Mouse (Mus musculus) liver, embryonic 15.5 days (tissue): ENCODE measurements around the gene Exosc9. TPM values are rescaled to one million over a fixed set of nuclear protein-coding genes. Genes with fewer than 3 reads are reported as not detected.
"Not testable (repeated sequence)": the region's sequence is repeated elsewhere in the genome, so short reads cannot be mapped to it uniquely, and the experiment has no call there.

Source experiments
- ATAC-seq: fragments of 200-750 bp; cut with Nextera tagmentation; 2 replicates; pipeline ENCODE4 v1.8.0; 2017; ENCODE audit warnings: moderate number of reproducible peaks, mild to moderate bottlenecking, moderate library complexity; ENCODE audit not compliant: insufficient read depth
- H3K27ac ChIP-seq: fragments of 300-500 bp; sonication (generic); replicated peaks from 2 replicates; pipeline ENCODE4 v1.5.1; 2015; ENCODE audit warnings: mild to moderate bottlenecking, inconsistent platforms
- H3K27me3 ChIP-seq: fragments of 300-500 bp; sonication (generic); 2 replicates; pipeline ENCODE4 v1.6.1; 2015; ENCODE audit warnings: mild to moderate bottlenecking, inconsistent platforms
- H3K36me3 ChIP-seq: fragments of 300-500 bp; sonication (generic); replicated peaks from 2 replicates; pipeline ENCODE4 v1.6.1; 2015; ENCODE audit warnings: moderate library complexity, mild to moderate bottlenecking, inconsistent platforms
- H3K4me1 ChIP-seq: fragments of 300-500 bp; sonication (generic); replicated peaks from 2 replicates; pipeline ENCODE4 v1.6.1; 2015; ENCODE audit warnings: inconsistent platforms
- H3K4me2 ChIP-seq: fragments of 300-500 bp; sonication (generic); 2 replicates; pipeline ENCODE4 v1.6.1; 2015; ENCODE audit warnings: moderate library complexity, mild to moderate bottlenecking, inconsistent platforms
- H3K4me3 ChIP-seq: fragments of 300-500 bp; sonication (generic); replicated peaks from 2 replicates; pipeline ENCODE4 v1.5.1; 2015; ENCODE audit warnings: mild to moderate bottlenecking, inconsistent platforms
- H3K9ac ChIP-seq: fragments of 300-500 bp; sonication (generic); 2 replicates; pipeline ENCODE4 v1.6.1; 2015; ENCODE audit warnings: moderate library complexity, mild to moderate bottlenecking, inconsistent platforms
- H3K9me3 ChIP-seq: fragments of 300-500 bp; sonication (generic); replicated peaks from 2 replicates; pipeline ENCODE4 v1.6.1; 2016; ENCODE audit warnings: inconsistent platforms
- WGBS: fragments of 180-500 bp; shearing (Covaris S2); methylation state at CpG from one replicate; pipeline ENCODE4 v1.1.7; 2015; ENCODE audit warnings: mixed read lengths; ENCODE audit not compliant: insufficient replicate concordance; 5-methylcytosine and 5-hydroxymethylcytosine counted together
- polyA plus RNA-seq: library from polyadenylated mRNA; unstranded; fragments of >200 nt; fragmentation: Nextera tagmentation; extraction: Ambion mirVana; gene quantifications from 2 replicates; pipeline ENCODE4 v1.2.1, GENCODE M21; 2015

Gene Exosc9
- polyA plus RNA-seq, 1 experiment from 2014 or later = 38.1 TPM

- H3K27me3 ChIP-seq = no peaks in the 10 kb centered on the region
- no peaks in the 10 kb centered on the region for H3K9me3 ChIP-seq
- no peak for ATAC-seq
- no peak overlapping the region for H3K4me2 ChIP-seq
- H3K4me1 ChIP-seq = peaks cover 23% of the 10 kb centered on the region
- H3K36me3 ChIP-seq = peaks cover 76% of the 10 kb centered on the region
- no peak overlapping the region for H3K27ac ChIP-seq
- no peak overlapping the region for H3K9ac ChIP-seq
- WGBS = 73% methylated on average over 1 of the region's 1 CpGs
- no peak overlapping the region for H3K4me3 ChIP-seq
Observed at GRCm38 (mm10) chr3:36557601-36558000, 5.2 kb downstream of the Exosc9 start.

GRCm38 (mm10) chr3:36559606-36560005 lies 7.2 kb downstream of the Exosc9 start:
- Histone ChIP-seq H3K36me3 (peaks cover 87% of the 10 kb centered on the region), H3K4me1 (peaks cover 16% of the 10 kb centered on the region), H3K9ac (0 out of 2 replicates have a peak overlapping the region, but pooled peaks have one; percentile 10)

GRCm38 (mm10) chr3:36563666-36564065 lies 11.3 kb downstream of the Exosc9 start:
- peaks cover 87% of the 10 kb centered on the region for H3K36me3 ChIP-seq
- H3K4me3 ChIP-seq = no peak overlapping the region
- H3K27ac ChIP-seq = no peak overlapping the region; the same call in 1 of the 2 replicates
- 81% methylated on average over 3 of the region's 3 CpGs for WGBS
- no peak overlapping the region for H3K9ac ChIP-seq
- H3K27me3 ChIP-seq = no peaks in the 10 kb centered on the region
- ATAC-seq = no peak
- peaks cover 36% of the 10 kb centered on the region for H3K4me1 ChIP-seq
- H3K9me3 ChIP-seq = no peaks in the 10 kb centered on the region
- no peak overlapping the region for H3K4me2 ChIP-seq

More at GRCm38 (mm10) chr3:36559606-36560005, 7.2 kb downstream of the Exosc9 start:
- H3K4me3 ChIP-seq = no peak overlapping the region
- no peaks in the 10 kb centered on the region for H3K9me3 ChIP-seq
- H3K27ac ChIP-seq = peak overlapping the region; percentile 71
- H3K4me2 ChIP-seq = peak overlapping the region; percentile 36
- ATAC-seq = peak; percentile 93
- no peaks in the 10 kb centered on the region for H3K27me3 ChIP-seq
- 49% methylated on average over 4 of the region's 4 CpGs for WGBS

- Histone ChIP-seq H3K27me3 (no peaks in the 10 kb centered on the region), H3K9ac (peak overlapping the region; percentile 80), H3K9me3 (no peaks in the 10 kb centered on the region), H3K4me2 (peak overlapping the region; percentile 75), H3K4me1 (peaks cover 47% of the 10 kb centered on the region), H3K27ac (peak overlapping the region; percentile 90), H3K36me3 (peaks cover 56% of the 10 kb centered on the region), H3K4me3 (peak overlapping the region; percentile 89)
- peak; percentile 56 for ATAC-seq
- WGBS = 22% methylated on average over 5 of the region's 5 CpGs
Observed at GRCm38 (mm10) chr3:36569836-36570235, 17.4 kb downstream of the Exosc9 start.

- Histone ChIP-seq H3K9me3 (no peaks in the 10 kb centered on the region), H3K9ac (peak overlapping the region; percentile 80), H3K27ac (peak overlapping the region; percentile 90), H3K4me3 (peak overlapping the region; percentile 89), H3K27me3 (no peaks in the 10 kb centered on the region), H3K4me1 (peaks cover 46% of the 10 kb centered on the region), H3K4me2 (peak overlapping the region; percentile 75), H3K36me3 (peaks cover 43% of the 10 kb centered on the region)
- peak; percentile 3 for ATAC-seq
- WGBS = under 1% methylated on average over 46 of the region's 46 CpGs
Observed at GRCm38 (mm10) chr3:36571361-36571826, 19.0 kb downstream of the Exosc9 start.

- Histone ChIP-seq H3K27me3 (no peaks in the 10 kb centered on the region), H3K4me3 (peak within 1 kb of the TSS; percentile 89), H3K4me1 (peaks cover 41% of the 10 kb centered on the region), H3K27ac (peak within 1 kb of the TSS; percentile 95), H3K36me3 (peaks cover 38% of the 10 kb centered on the region), H3K9me3 (no peaks in the 10 kb centered on the region), H3K9ac (peak within 1 kb of the TSS; percentile 80), H3K4me2 (peak within 1 kb of the TSS; percentile 75)
- WGBS = under 1% methylated on average over 60 of the region's 60 CpGs
- ATAC-seq = peak; percentile 98
Observed at GRCm38 (mm10) chr3:36571827-36572378, 19.5 kb downstream of the Exosc9 start, which contains the start of gene Ccna2. TSS of gene Ccna2 (minus strand) at chr3:36572150.

GRCm38 (mm10) chr3:36598811-36599210 lies 46.4 kb downstream of the Exosc9 start:
- ATAC-seq = no peak
- Histone ChIP-seq H3K9ac (no peak overlapping the region), H3K36me3 (peaks cover 7% of the 10 kb centered on the region), H3K4me1 (no peaks in the 10 kb centered on the region), H3K9me3 (no peaks in the 10 kb centered on the region), H3K27me3 (no peaks in the 10 kb centered on the region), H3K4me2 (no peak overlapping the region), H3K27ac (no peak overlapping the region), H3K4me3 (no peak overlapping the region)
- 53% methylated on average over 3 of the region's 3 CpGs for WGBS

GRCm38 (mm10) chr3:36599773-36600172 lies 47.4 kb downstream of the Exosc9 start:
- 73% methylated on average over 8 of the region's 9 CpGs for WGBS

GRCm38 (mm10) chr3:36605894-36606783 lies 53.7 kb downstream of the Exosc9 start:
- H3K4me1 ChIP-seq = peaks cover 13% of the 10 kb centered on the region

More at GRCm38 (mm10) chr3:36599773-36600172, 47.4 kb downstream of the Exosc9 start:
- H3K36me3 ChIP-seq, H3K4me3 ChIP-seq, ATAC-seq, H3K4me1 ChIP-seq, H3K4me2 ChIP-seq, H3K27ac ChIP-seq, H3K27me3 ChIP-seq, H3K9ac ChIP-seq, H3K9me3 ChIP-seq: not testable (repeated sequence)

GRCm38 (mm10) chr3:36612687-36613086 lies 60.3 kb downstream of the Exosc9 start:
- WGBS = 21% methylated on average over 6 of the region's 6 CpGs
- ATAC-seq = peak; percentile 30; the same call in 1 of the 2 replicates
- 0 out of 2 replicates have a peak overlapping the region, but pooled peaks have one; percentile 7 for H3K27ac ChIP-seq

More at GRCm38 (mm10) chr3:36605894-36606783, 53.7 kb downstream of the Exosc9 start:
- Histone ChIP-seq H3K4me2 (peak overlapping the region; percentile 54), H3K36me3 (peaks cover 8% of the 10 kb centered on the region), H3K27me3 (no peaks in the 10 kb centered on the region), H3K27ac (peak overlapping the region; percentile 92), H3K4me3 (peak overlapping the region; percentile 45), H3K9me3 (no peaks in the 10 kb centered on the region), H3K9ac (no peak overlapping the region; the same call in 1 of the 2 replicates)
- WGBS = 15% methylated on average over 7 of the region's 7 CpGs
- ATAC-seq = peak; percentile 92

More at GRCm38 (mm10) chr3:36612687-36613086, 60.3 kb downstream of the Exosc9 start:
- H3K36me3 ChIP-seq = no peaks in the 10 kb centered on the region
- peak overlapping the region; percentile 70 for H3K9ac ChIP-seq
- H3K4me1 ChIP-seq = peaks cover 16% of the 10 kb centered on the region
- no peaks in the 10 kb centered on the region for H3K27me3 ChIP-seq
- no peaks in the 10 kb centered on the region for H3K9me3 ChIP-seq
- peak overlapping the region; percentile 93 for H3K4me2 ChIP-seq
- peak overlapping the region; percentile 69 for H3K4me3 ChIP-seq
